Mouse (Mus musculus) myocyte (in vitro differentiated cells): ENCODE results near the gene Galnt18. TPM values are rescaled to one million over a fixed set of nuclear protein-coding genes. Genes with fewer than 3 reads are reported as not detected.

Experiments
- H3K27me3 ChIP-seq: one replicate; pipeline ENCODE4 v1.6.1; 2011; ENCODE audit not compliant: control insufficient read depth, insufficient read depth, insufficient read length
- H3K36me3 ChIP-seq: one replicate; pipeline ENCODE4 v1.6.1; 2011; ENCODE audit not compliant: control insufficient read depth, insufficient read depth
- H3K4me2 ChIP-seq: one replicate; pipeline ENCODE4 v1.6.1; 2011; ENCODE audit warnings: low read depth, control low read depth
- H3K4me3 ChIP-seq: one replicate; pipeline ENCODE4 v1.5.1; 2011; ENCODE audit warnings: mild to moderate bottlenecking, control low read depth, moderate library complexity
- H3K79me2 ChIP-seq: one replicate; pipeline ENCODE4 v1.6.1; 2011; ENCODE audit not compliant: control insufficient read depth, insufficient read depth
- H3ac ChIP-seq: one replicate; pipeline ENCODE4 v1.6.1; 2011; ENCODE audit not compliant: control insufficient read depth, insufficient read length
- CEBPB ChIP-seq: IDR thresholded peaks from 2 replicates; pipeline ENCODE4 v1.6.1; 2011; ENCODE audit warnings: mild to moderate bottlenecking, moderate library complexity; ENCODE audit not compliant: poor library complexity, insufficient read depth, severe bottlenecking
- E2F4 ChIP-seq: IDR thresholded peaks from one replicate; pipeline ENCODE4 v1.6.1; 2011; ENCODE audit warnings: mild to moderate bottlenecking, control low read depth, moderate library complexity; ENCODE audit not compliant: insufficient read depth
- MAX ChIP-seq: IDR thresholded peaks from one replicate; pipeline ENCODE4 v1.6.1; 2011; ENCODE audit warnings: low read depth, mild to moderate bottlenecking, control low read depth
- MYOD1 ChIP-seq, 3 experiments: IDR thresholded peaks; one replicate each; pipeline ENCODE4 v1.6.1; 2011; ENCODE audit warnings: control low read depth in 2 of 3, low read depth in 2 of 3, mild to moderate bottlenecking in 2 of 3, moderate library complexity in 1 of 3; ENCODE audit not compliant: insufficient read length in 2 of 3, control insufficient read depth in 1 of 3
- MYOG ChIP-seq, 3 experiments: IDR thresholded peaks; one replicate each; pipeline ENCODE4 v1.6.1; 2011; ENCODE audit warnings: control low read depth in 2 of 3, low read depth in 2 of 3, mild to moderate bottlenecking in 2 of 3; ENCODE audit not compliant: insufficient read length in 2 of 3, control insufficient read depth in 1 of 3, insufficient read depth in 1 of 3
- POLR2A ChIP-seq: IDR thresholded peaks from one replicate; pipeline ENCODE4 v1.6.1; 2011; ENCODE audit warnings: low read depth, mild to moderate bottlenecking, control low read depth, moderate library complexity; ENCODE audit not compliant: insufficient read length
- POLR2AphosphoS2 ChIP-seq: IDR thresholded peaks from one replicate; pipeline ENCODE4 v1.6.1; 2011; ENCODE audit warnings: low read depth, control low read depth; ENCODE audit not compliant: insufficient read length
- REST ChIP-seq: IDR thresholded peaks from one replicate; pipeline ENCODE4 v1.6.1; 2011; ENCODE audit warnings: mild to moderate bottlenecking, control low read depth, moderate library complexity; ENCODE audit not compliant: insufficient read depth, insufficient read length
- SRF ChIP-seq: IDR thresholded peaks from one replicate; pipeline ENCODE4 v1.6.1; 2011; ENCODE audit warnings: low read depth; ENCODE audit not compliant: control insufficient read depth, insufficient read length
- TCF12 ChIP-seq: IDR thresholded peaks from one replicate; pipeline ENCODE4 v1.6.1; 2011; ENCODE audit warnings: mild to moderate bottlenecking, control low read depth; ENCODE audit not compliant: poor library complexity, insufficient read depth, severe bottlenecking
- TCF3 ChIP-seq: IDR thresholded peaks from one replicate; pipeline ENCODE4 v1.6.1; 2011; ENCODE audit warnings: low read depth, control low read depth; ENCODE audit not compliant: insufficient read length
- USF1 ChIP-seq: IDR thresholded peaks from one replicate; pipeline ENCODE4 v1.6.1; 2011; ENCODE audit warnings: low read depth, mild to moderate bottlenecking, control low read depth, moderate library complexity
- polyA plus RNA-seq: library from polyadenylated mRNA; unstranded; fragments of >200 nt; fragmentation: generic; extraction: Trizol; gene quantifications from one replicate; pipeline ENCODE4 v1.2.1, GENCODE M21; 2012; ENCODE audit warnings: missing spikeins

Galnt18 gene
- polyA plus RNA-seq, 1 experiment = 16.4 TPM

DNA sequence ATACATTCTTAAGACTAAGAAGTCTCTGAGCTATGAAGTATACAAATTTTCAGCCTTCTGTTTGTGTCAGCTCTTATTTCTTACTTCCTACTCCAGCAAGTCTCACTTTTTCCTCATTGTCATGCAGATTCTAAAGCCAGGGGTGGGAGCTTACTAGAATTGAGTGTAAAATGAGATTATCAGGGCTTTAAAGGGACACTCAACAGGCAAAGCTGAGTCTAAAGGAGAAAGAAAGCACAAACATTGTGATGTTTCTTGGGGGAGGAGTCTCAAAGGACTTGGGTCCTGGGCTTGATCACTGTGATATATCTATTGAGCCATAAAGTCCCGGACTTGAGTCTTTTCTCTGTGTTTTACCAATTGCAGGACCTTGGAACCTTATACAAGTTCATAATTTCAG is 234.2 kb downstream of the Galnt18 start:
- no peaks in the 10 kb centered on the region for H3K27me3 ChIP-seq
- no peak overlapping the region for H3ac ChIP-seq
- H3K36me3 ChIP-seq = no peaks in the 10 kb centered on the region
- H3K4me3 ChIP-seq = no peak overlapping the region
- TF ChIP-seq POLR2A = no peak
- H3K4me2 ChIP-seq = no peak overlapping the region
- no peaks in the 10 kb centered on the region for H3K79me2 ChIP-seq

DNA sequence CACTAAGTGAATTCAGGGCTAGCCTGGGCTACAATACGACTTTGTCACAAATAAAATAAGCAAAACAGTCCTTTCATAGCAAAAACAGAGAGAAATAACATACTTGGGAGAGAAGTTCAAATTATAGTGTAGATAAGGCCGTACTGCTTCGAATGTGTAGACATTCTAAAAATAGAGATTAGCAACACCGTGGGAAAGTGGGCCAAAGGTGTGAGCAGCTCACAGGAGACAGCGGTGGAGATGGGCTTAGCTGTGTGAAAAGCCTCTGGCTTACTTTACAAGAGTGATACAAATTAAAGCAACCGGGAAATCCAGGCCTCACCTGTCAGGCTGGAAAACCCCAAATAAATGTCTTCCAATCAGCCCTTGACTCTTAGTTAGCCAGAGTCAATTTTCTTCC is 241.8 kb downstream of the Galnt18 start:
- TF ChIP-seq MYOG (IDR thresholded peaks at IDR 0.05; ENCODE audit: control insufficient read depth in 1 of 3, insufficient read depth in 1 of 3, insufficient read length in 2 of 3, low read depth in 2 of 3) (no peak), POLR2AphosphoS2 (no peak), MYOD1 (IDR thresholded peaks at IDR 0.05; ENCODE audit: control insufficient read depth in 1 of 3, insufficient read length in 2 of 3, low read depth in 2 of 3) (no peak), POLR2A (no peak)
- Histone ChIP-seq H3K79me2 (no peaks in the 10 kb centered on the region), H3ac (no peak overlapping the region), H3K27me3 (no peaks in the 10 kb centered on the region), H3K4me2 (no peak overlapping the region), H3K4me3 (no peak overlapping the region), H3K36me3 (no peaks in the 10 kb centered on the region)

DNA sequence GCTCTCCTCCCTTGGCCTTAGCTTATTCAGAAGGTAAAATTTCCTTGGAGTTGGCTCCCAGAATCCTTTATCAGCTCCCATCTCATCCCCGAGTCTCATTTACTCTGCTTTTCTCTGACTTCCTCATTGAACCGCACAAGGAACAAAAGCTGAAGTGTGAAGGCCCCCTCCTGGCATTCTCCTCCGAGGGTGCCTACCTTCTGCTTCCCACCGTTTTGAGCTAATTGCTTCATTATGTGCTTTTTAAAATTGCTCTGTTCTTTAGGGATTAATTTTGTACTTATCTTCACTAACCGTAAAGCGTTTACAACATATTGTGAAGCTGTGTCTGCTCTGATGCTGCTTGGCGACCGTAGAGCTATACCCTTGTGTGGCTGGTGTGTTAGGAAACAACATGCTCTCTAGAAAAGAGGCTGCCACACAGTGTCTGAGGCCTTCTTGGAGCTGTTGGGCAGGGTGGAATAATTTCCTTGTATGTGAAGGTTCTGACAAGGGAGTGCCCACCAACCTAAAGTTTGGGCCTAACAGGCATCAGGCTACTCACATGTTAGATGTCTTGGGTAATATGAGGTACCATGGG is 244.9 kb downstream of the Galnt18 start:
- H3K27me3 ChIP-seq = no peaks in the 10 kb centered on the region
- no peak overlapping the region for H3ac ChIP-seq
- H3K4me3 ChIP-seq = no peak overlapping the region
- TF ChIP-seq USF1 = no peak
- no peak for TF ChIP-seq CEBPB
- TF ChIP-seq E2F4 = no peak
- no peak for TF ChIP-seq POLR2AphosphoS2
- no peak overlapping the region for H3K4me2 ChIP-seq
- H3K79me2 ChIP-seq = no peaks in the 10 kb centered on the region
- H3K36me3 ChIP-seq = no peaks in the 10 kb centered on the region

DNA sequence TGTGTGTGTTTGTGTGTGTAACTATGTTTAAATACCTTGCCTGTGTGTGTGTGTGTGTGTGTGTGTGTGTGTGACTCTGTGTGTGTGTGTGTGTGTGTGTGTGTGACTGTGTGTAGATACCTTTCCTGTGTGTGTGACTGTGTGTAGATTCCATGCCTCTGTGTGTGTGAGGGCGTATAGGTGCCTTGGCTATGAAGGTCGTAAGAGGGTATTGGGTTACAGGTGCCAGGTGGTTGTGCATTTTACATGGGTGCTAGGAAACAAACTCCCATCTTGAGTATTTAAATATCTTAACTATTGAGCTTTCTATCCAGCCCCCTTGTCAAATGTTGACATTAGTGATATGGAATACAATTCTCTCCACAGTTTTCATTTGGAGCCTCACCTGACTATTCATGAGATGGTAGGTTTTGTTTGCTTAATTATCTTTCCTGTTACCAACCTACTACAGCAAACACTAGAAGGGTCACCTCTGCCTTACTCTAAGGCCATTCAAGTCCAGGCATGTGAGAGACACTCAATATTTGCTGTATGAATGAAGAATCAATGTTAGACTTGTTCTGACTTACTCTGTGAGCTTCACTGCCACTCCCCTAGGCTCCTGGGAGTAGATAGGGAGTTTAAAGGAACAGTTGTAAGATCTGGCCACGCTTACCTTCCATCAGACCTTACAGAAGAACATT is 250.7 kb downstream of the Galnt18 start:
- H3K79me2 ChIP-seq = no peaks in the 10 kb centered on the region
- no peak overlapping the region for H3K4me2 ChIP-seq
- no peaks in the 10 kb centered on the region for H3K36me3 ChIP-seq
- H3K27me3 ChIP-seq = no peaks in the 10 kb centered on the region
- no peak overlapping the region for H3K4me3 ChIP-seq
- no peak overlapping the region for H3ac ChIP-seq
- no peak for TF ChIP-seq USF1
- no peak for TF ChIP-seq MAX
- no peak for TF ChIP-seq MYOD1 (IDR thresholded peaks at IDR 0.05; ENCODE audit: control insufficient read depth in 1 of 3, insufficient read length in 2 of 3, low read depth in 2 of 3)
- no peak for TF ChIP-seq TCF3
- TF ChIP-seq TCF12 = no peak

DNA sequence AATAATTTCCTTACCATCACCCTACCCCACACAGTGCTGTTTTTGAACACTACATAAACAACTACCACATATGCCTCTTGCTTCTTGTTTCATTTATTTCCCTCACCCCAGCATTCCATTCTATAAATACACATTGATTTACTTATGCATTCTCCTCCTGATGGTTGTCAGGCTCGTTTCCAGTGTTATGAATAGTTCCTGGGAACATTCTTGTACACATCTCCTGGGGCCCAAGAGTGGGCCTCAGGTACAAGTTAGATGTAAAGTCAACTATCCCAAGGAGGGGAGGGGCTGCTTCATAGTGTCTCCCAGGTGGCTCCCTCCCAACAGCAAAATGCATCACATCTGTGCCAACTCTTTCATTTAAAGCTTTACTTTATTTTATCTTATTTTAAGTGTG is 251.3 kb downstream of the Galnt18 start:
- Histone ChIP-seq H3K79me2 (no peaks in the 10 kb centered on the region), H3K27me3 (no peaks in the 10 kb centered on the region), H3K36me3 (no peaks in the 10 kb centered on the region), H3ac (no peak overlapping the region), H3K4me3 (no peak overlapping the region), H3K4me2 (no peak overlapping the region)
- TF ChIP-seq TCF12 (no peak), CEBPB (no peak), MYOD1 (IDR thresholded peaks at IDR 0.05; ENCODE audit: control insufficient read depth in 1 of 3, insufficient read length in 2 of 3, low read depth in 2 of 3) (no peak), USF1 (no peak)

DNA sequence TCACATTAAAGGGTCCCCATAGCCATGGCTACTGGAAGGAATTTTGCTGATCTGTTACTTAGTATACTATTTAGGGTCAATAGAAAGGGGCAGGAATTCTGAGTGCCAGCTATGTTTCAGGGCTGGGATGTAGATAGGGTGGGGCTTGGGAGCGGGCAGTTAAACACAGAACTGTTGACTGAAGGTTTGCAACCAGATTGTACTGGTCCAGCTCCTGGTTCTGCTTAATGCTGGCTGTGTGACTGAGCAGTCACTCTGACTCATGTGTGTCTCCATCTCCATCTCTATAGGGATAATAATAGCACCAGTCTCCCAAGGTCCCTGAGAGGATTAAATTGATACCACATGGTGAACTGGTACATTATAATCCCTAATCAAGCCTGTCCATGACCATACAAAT is 258.9 kb downstream of the Galnt18 start:
- no peak overlapping the region for H3ac ChIP-seq
- no peaks in the 10 kb centered on the region for H3K79me2 ChIP-seq
- TF ChIP-seq MYOD1 (IDR thresholded peaks at IDR 0.05; ENCODE audit: control insufficient read depth in 1 of 3, insufficient read length in 2 of 3, low read depth in 2 of 3) = no peak
- no peak for TF ChIP-seq TCF12
- no peak for TF ChIP-seq TCF3
- TF ChIP-seq USF1 = no peak
- no peak for TF ChIP-seq REST
- TF ChIP-seq MAX = no peak
- no peak for TF ChIP-seq CEBPB
- no peak for TF ChIP-seq E2F4
- no peak for TF ChIP-seq POLR2AphosphoS2
- TF ChIP-seq MYOG (IDR thresholded peaks at IDR 0.05; ENCODE audit: control insufficient read depth in 1 of 3, insufficient read depth in 1 of 3, insufficient read length in 2 of 3, low read depth in 2 of 3) = no peak
- TF ChIP-seq POLR2A = no peak
- no peak for TF ChIP-seq SRF
- no peak overlapping the region for H3K4me3 ChIP-seq
- H3K4me2 ChIP-seq = no peak overlapping the region
- H3K36me3 ChIP-seq = no peaks in the 10 kb centered on the region
- no peaks in the 10 kb centered on the region for H3K27me3 ChIP-seq
